Mouse (Mus musculus): Measurements from ENCODE around the gene Rasgrf1.

DNA sequence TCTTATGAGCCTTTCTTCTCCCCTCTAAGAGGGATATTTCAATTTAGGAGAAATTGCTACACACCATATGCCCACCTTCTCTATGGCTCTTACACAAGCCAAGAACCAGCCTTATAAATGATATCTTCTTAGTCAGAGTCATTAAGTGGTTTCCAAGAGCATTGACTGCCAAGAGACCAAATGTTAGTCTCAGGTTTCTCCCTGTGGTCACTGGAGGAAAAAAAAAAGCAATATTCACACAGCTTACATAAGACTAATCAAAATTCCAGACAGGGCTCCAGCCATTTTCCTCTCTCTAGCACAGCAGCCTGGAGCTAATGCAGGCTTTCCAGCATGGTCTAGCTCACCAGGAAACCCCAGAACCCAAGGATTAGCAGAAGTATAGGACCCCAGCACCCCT, 3.1 kb upstream of the Rasgrf1 start:
- no peak for TF ChIP-seq POLR2A (IDR thresholded peaks at IDR 0.05; ENCODE audit: extremely low read depth, insufficient read depth, low read length)
- no peak for TF ChIP-seq CTCF (IDR thresholded peaks at IDR 0.05; ENCODE audit: extremely low read depth, insufficient read depth, low read length)

All from cortical plate, adult 2 months (tissue).